Mouse (Mus musculus): ENCODE results near the gene Cyp4f17.

- TF ChIP-seq CTCF (IDR thresholded peaks at IDR 0.05; ENCODE audit: low read depth) = no peak
- TF ChIP-seq EP300 (IDR thresholded peaks at IDR 0.05; ENCODE audit: low read depth) = no peak
Observed at GRCm38 (mm10) chr17:32477204-32477603, 28.6 kb upstream of the Cyp4f17 start.
